Mouse (Mus musculus) heart, postnatal 0 days (tissue): ENCODE results near the gene Zfp511. TPM values are rescaled to one million over a fixed set of nuclear protein-coding genes. Genes with fewer than 3 reads are reported as not detected.

Experiments
- ATAC-seq: fragments of 200-750 bp; cut with Nextera tagmentation; 2 replicates; pipeline ENCODE4 v1.8.0; 2017; ENCODE audit warnings: low read depth, moderate number of reproducible peaks, moderate library complexity; ENCODE audit not compliant: insufficient read depth
- DNase-seq: peaks from one replicate; pipeline ENCODE4 v3.0.0-alpha.2; 2016; ENCODE audit warnings: low spot score
- H3K27ac ChIP-seq: fragments of 300-500 bp; sonication (generic); 2 replicates; pipeline ENCODE4 v1.5.1; 2014; ENCODE audit warnings: low read depth, mild to moderate bottlenecking
- H3K27me3 ChIP-seq: fragments of 300-500 bp; sonication (generic); 2 replicates; pipeline ENCODE4 v1.6.1; 2014; ENCODE audit warnings: low read length, mixed read lengths; ENCODE audit not compliant: control insufficient read depth, insufficient read depth
- H3K36me3 ChIP-seq: fragments of 300-500 bp; sonication (generic); replicated peaks from 2 replicates; pipeline ENCODE4 v1.6.1; 2014; ENCODE audit warnings: low read length, mixed read lengths; ENCODE audit not compliant: control insufficient read depth, insufficient read depth
- H3K4me1 ChIP-seq: fragments of 300-500 bp; sonication (generic); 2 replicates; pipeline ENCODE4 v1.6.1; 2014; ENCODE audit warnings: antibody characterized with exemption; ENCODE audit not compliant: control insufficient read depth, insufficient read depth
- H3K4me2 ChIP-seq: fragments of 300-500 bp; sonication (generic); 2 replicates; pipeline ENCODE4 v1.6.1; 2014; ENCODE audit warnings: low read depth, mild to moderate bottlenecking, low read length, moderate library complexity
- H3K4me3 ChIP-seq: fragments of 300-500 bp; sonication (generic); 2 replicates; pipeline ENCODE4 v1.5.1; 2014; ENCODE audit warnings: low read depth, low read length
- H3K9ac ChIP-seq: fragments of 300-500 bp; sonication (generic); replicated peaks from 2 replicates; pipeline ENCODE4 v1.6.1; 2014; ENCODE audit warnings: low read depth, low read length, mixed read lengths
- H3K9me3 ChIP-seq: fragments of 300-500 bp; sonication (generic); replicated peaks from 2 replicates; pipeline ENCODE4 v1.6.1; 2016; ENCODE audit warnings: low read length; ENCODE audit not compliant: control insufficient read depth
- CTCF ChIP-seq: IDR thresholded peaks from 2 replicates; pipeline ENCODE4 v1.5.1; 2016; ENCODE audit warnings: antibody characterized with exemption, control low read depth, low read depth
- EP300 ChIP-seq: IDR thresholded peaks from 2 replicates; pipeline ENCODE4 v1.6.1; 2016; ENCODE audit warnings: antibody characterized with exemption, low read depth
- WGBS: fragments of 180-500 bp; shearing (Covaris S2); extraction: QIAGEN DNeasy Blood & Tissue Kit; methylation state at CpG from one replicate; pipeline ENCODE4 v1.1.7; 2014; 5-methylcytosine and 5-hydroxymethylcytosine counted together
- microRNA-seq: library from miRNA; unstranded; fragments of <30 nt; microRNA quantifications from one replicate; pipeline ENCODE4, GENCODE M21; 2016
- polyA plus RNA-seq: library from polyadenylated mRNA; unstranded; fragments of >200 nt; fragmentation: Nextera tagmentation; extraction: Ambion mirVana; gene quantifications from 2 replicates; pipeline ENCODE4 v1.2.1, GENCODE M21; 2015
- total RNA-seq: library from RNA; depleted of rRNA; stranded (reverse); fragments of >200 nt; gene quantifications from 2 replicates; pipeline ENCODE4 v1.2.3, GENCODE M21; 2014; ENCODE audit warnings: low replicate concordance; rRNA removed

Gene Zfp511
- total and polyA plus RNA-seq, 2 experiments from 2014 or later, result 23.9 to 44.3 TPM

DNA sequence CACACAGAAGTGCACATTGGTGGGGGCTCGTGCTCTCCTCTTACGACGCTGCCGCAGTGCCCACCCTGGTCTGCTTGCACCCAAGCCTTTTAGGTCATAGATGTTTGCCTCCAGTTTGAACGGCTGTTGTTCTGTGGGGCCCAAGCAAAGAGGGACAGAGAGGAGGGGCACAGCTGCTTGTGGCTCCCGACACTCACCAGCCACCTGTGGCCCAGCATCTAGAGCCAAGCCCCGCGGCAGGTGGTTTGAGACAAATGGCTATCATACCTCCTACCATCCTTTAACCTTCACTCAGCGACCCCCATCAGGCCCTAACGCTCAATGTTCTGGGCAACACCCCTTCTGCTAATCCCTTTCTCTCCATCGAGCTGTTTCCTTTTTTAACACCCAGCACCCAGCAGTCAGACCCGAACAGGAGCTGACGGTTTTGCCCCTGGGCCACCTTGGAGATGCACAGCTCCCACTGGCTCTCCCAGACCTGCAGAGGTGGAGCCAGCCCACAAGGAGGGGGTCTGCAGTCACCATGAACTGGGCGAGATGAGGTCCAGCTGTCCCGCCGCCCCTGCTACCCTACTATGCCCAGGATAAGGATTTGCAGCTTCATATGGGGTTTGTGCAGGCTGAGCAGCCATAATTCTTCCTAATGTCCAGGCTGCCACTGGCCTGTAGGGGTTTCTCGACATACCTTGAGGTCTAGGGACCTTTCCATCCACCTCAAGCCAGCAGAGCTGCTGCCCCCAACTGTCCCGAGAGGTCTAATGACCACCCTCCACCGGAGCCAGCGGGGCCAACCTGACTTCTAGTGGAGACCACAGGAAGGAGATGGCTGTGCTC is 45.4 kb downstream of the Zfp511 start:
- WGBS, result 20% methylated on average over 20 of the region's 20 CpGs
- DNase-seq (no peak), ATAC-seq (no peak)

GRCm38 (mm10) chr7:140082242-140082678 is 46.1 kb downstream of the Zfp511 start, which contains the start of gene Caly:
Caly (minus strand) TSS chr7:140082548.
- no peak for DNase-seq
- Histone ChIP-seq H3K4me1 (no peaks in the 10 kb centered on the region), H3K9ac (no peak within 1 kb of the TSS), H3K27ac (no peak within 1 kb of the TSS), H3K4me2 (no peak within 1 kb of the TSS), H3K4me3 (no peak within 1 kb of the TSS), H3K36me3 (no peaks in the 10 kb centered on the region), H3K9me3 (no peaks in the 10 kb centered on the region), H3K27me3 (peaks cover 45% of the 10 kb centered on the region)
- WGBS, result 10% methylated on average over 18 of the region's 18 CpGs
- no peak for ATAC-seq
- TF ChIP-seq CTCF (peak; percentile 21), EP300 (no peak)

More for the DNA sequence above, 45.4 kb downstream of the Zfp511 start:
- no peaks in the 10 kb centered on the region for H3K9me3 ChIP-seq
- H3K36me3 ChIP-seq, result no peaks in the 10 kb centered on the region
- H3K27ac ChIP-seq, result no peak overlapping the region
- H3K4me3 ChIP-seq, result no peak overlapping the region
- H3K27me3 ChIP-seq, result peaks cover 45% of the 10 kb centered on the region
- TF ChIP-seq CTCF, result no peak
- TF ChIP-seq EP300, result no peak
- no peak overlapping the region for H3K4me2 ChIP-seq
- no peaks in the 10 kb centered on the region for H3K4me1 ChIP-seq
- H3K9ac ChIP-seq, result no peak overlapping the region

Small RNAs within 50 kb of the gene (microRNA-seq; reads per million reads assigned to microRNA genes)
- not detected for gene Mir7062

Other genes starting within 250 kb of the Zfp511 start
- not detected in 2 replicates for gene Adgra1, start 202.2 kb upstream of the Zfp511 start, total RNA-seq
- 0.12 TPM in 1 of 2 replicates, not detected in the other for gene Adgra1, start 202.2 kb upstream of the Zfp511 start, polyA plus RNA-seq
- 0.23 TPM in 1 of 2 replicates, not detected in the other for gene Kndc1, start 141.7 kb upstream of the Zfp511 start, total RNA-seq
- gene Kndc1, start 141.7 kb upstream of the Zfp511 start, polyA plus RNA-seq, result 0.08 TPM in 1 of 2 replicates, not detected in the other
- not detected in 2 replicates for gene Utf1, start 92.6 kb upstream of the Zfp511 start, total RNA-seq
- not detected in 2 replicates for gene Utf1, start 92.6 kb upstream of the Zfp511 start, polyA plus RNA-seq
- not detected in 2 replicates for gene 6430531B16Rik, start 57.6 kb upstream of the Zfp511 start, total RNA-seq
- gene 6430531B16Rik, start 57.6 kb upstream of the Zfp511 start, polyA plus RNA-seq, result 0.23 TPM in 1 of 2 replicates, not detected in the other
- gene Adam8, start 43.8 kb upstream of the Zfp511 start, total RNA-seq, result 5.4 and 83.4 TPM in 2 replicates
- gene Adam8, start 43.8 kb upstream of the Zfp511 start, polyA plus RNA-seq, result 0.31 and 1.2 TPM in 2 replicates
- gene Tubgcp2, start 278 bp downstream of the Zfp511 start, total RNA-seq, result 28.2 and 53.1 TPM in 2 replicates
- 21.8 and 24.5 TPM in 2 replicates for gene Tubgcp2, start 278 bp downstream of the Zfp511 start, polyA plus RNA-seq
- gene Msx3, start 12.7 kb downstream of the Zfp511 start, total RNA-seq, result not detected in 2 replicates
- gene Msx3, start 12.7 kb downstream of the Zfp511 start, polyA plus RNA-seq, result not detected in 2 replicates
- 1.9 and 4.1 TPM in 2 replicates for gene Caly, start 46.2 kb downstream of the Zfp511 start, total RNA-seq
- gene Caly, start 46.2 kb downstream of the Zfp511 start, polyA plus RNA-seq, result 0.40 and 0.70 TPM in 2 replicates
- gene Prap1, start 57.0 kb downstream of the Zfp511 start, total RNA-seq, result not detected in 2 replicates
- 0.27 and 0.33 TPM in 2 replicates for gene Prap1, start 57.0 kb downstream of the Zfp511 start, polyA plus RNA-seq
- gene Fuom, start 66.0 kb downstream of the Zfp511 start, total RNA-seq, result 64.2 and 79.4 TPM in 2 replicates
- gene Fuom, start 66.0 kb downstream of the Zfp511 start, polyA plus RNA-seq, result 158 and 164 TPM in 2 replicates
- gene Paox, start 79.4 kb downstream of the Zfp511 start, total RNA-seq, result 8.1 and 11.8 TPM in 2 replicates
- gene Paox, start 79.4 kb downstream of the Zfp511 start, polyA plus RNA-seq, result 8.5 and 8.7 TPM in 2 replicates
- gene Echs1, start 80.1 kb downstream of the Zfp511 start, total RNA-seq, result 265 and 332 TPM in 2 replicates
- gene Echs1, start 80.1 kb downstream of the Zfp511 start, polyA plus RNA-seq, result 344 and 349 TPM in 2 replicates
- gene Mtg1, start 101.2 kb downstream of the Zfp511 start, total RNA-seq, result 9.2 and 53.7 TPM in 2 replicates
- 31.2 and 33.1 TPM in 2 replicates for gene Mtg1, start 101.2 kb downstream of the Zfp511 start, polyA plus RNA-seq
- 0.61 TPM in 1 of 2 replicates, not detected in the other for gene Sprn, start 118.5 kb downstream of the Zfp511 start, total RNA-seq
- 0.16 and 0.25 TPM in 2 replicates for gene Sprn, start 118.5 kb downstream of the Zfp511 start, polyA plus RNA-seq
- not detected in 2 replicates for gene Olfr522, start 128.4 kb downstream of the Zfp511 start, total RNA-seq
- gene Olfr522, start 128.4 kb downstream of the Zfp511 start, polyA plus RNA-seq, result not detected in 2 replicates
- gene Olfr523, start 136.8 kb downstream of the Zfp511 start, total RNA-seq, result not detected in 2 replicates
- not detected in 2 replicates for gene Olfr523, start 136.8 kb downstream of the Zfp511 start, polyA plus RNA-seq
- not detected in 2 replicates for gene Olfr524, start 169.6 kb downstream of the Zfp511 start, total RNA-seq
- not detected in 2 replicates for gene Olfr524, start 169.6 kb downstream of the Zfp511 start, polyA plus RNA-seq
- 2.4 TPM in 1 of 2 replicates, not detected in the other for gene Cd163l1, start 181.9 kb downstream of the Zfp511 start, total RNA-seq
- not detected in 2 replicates for gene Cd163l1, start 181.9 kb downstream of the Zfp511 start, polyA plus RNA-seq
- 0.35 TPM in 1 of 2 replicates, not detected in the other for gene 5830411N06Rik, start 210.9 kb downstream of the Zfp511 start, total RNA-seq
- gene 5830411N06Rik, start 210.9 kb downstream of the Zfp511 start, polyA plus RNA-seq, result not detected in 2 replicates